Mouse (Mus musculus): ENCODE data around the gene Mrps34.

The Mrps34 gene

DNA sequence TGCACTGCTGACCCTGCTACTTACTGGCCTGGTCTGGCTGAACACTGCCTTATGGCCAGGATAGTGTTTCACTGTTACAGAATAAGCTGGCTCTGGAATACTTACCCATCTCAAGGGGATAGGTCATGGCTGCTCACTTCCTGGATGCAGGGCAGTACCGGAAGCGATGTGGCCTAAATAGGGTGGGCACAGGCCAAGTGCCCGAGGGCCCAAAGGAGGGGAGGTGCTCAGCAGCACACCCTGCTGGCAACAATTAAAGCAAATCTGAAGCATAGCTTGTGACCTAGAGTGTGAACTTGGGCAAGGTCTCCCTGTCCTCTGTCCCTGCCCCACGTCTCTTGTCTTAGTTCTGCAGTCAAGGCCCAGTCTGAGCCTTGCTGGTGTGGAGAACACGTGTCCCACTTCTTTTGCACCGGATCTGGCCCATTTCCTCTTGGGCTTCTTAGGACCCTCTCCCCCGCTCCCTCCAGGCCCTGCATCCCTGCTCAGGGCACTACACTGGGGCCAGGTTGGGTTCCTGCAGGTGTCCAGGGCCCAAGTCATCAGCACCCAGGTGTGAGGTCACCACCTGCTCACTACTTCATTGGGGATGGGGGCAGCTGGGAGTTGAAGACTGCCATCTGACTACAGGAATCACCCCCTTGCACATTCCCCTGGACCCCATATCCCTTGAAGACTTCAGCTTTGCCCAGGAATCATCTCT is 13.0 kb upstream of the Mrps34 start:
- DNase-seq (ENCODE audit: low spot score) = no peak

DNA sequence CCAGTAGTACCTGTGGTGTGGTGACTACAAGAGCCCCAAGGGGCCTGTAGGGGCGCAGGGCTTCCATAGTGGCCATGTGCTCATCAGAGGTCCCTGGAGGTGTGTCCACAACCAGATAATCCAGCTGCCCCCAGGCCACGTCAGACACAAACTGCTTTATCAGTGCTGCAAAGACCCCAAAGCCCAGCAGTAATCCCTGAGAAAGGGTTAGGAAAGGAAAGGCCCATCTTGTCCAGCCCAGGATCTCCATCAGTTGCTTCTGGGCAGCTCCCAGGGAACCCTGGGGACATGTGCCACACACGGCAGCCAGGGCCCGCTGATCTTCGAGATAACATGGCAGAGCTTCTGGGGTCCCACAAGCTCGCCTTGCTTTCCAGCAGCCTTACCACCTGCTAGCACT is 10.5 kb upstream of the Mrps34 start:
- no peak for DNase-seq (ENCODE audit: low spot score)

DNA sequence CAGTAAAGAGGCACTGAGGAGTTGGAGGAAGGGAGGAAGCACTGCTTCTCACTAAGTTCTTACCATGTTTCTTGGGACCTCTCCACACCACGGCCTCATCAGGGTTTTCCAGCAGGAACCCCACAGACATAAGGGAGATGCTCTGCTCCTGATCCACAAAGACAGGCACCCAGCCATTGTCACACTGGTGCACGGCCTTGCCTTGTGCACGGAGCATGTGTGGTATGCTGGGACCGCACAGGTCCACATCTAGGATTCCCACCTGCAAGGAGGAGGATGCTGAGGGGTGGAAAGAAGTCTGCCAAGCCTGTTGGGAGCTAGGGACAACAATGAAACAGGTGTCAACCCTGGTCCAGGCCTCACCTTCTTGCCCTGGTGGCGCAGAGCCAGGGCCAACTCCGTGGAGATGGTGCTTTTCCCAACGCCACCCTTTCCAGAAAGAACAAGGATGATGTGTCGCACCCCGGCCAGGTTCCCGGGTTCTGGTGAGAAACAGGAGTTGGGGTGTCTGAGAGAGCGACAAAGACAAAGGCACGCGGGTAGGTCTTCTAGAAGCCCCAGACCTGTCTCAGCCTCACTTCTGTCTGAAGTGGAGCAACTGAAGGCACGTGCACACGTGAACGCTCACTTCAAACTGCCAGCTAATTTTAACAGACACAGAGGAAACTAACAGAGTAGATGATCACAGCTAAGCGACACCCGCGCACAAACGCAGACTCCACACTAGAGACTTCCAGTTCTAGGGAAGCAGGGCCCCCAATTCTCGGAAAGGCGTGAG is 9.4 kb upstream of the Mrps34 start:
- no peak for DNase-seq (ENCODE audit: low spot score)

DNA sequence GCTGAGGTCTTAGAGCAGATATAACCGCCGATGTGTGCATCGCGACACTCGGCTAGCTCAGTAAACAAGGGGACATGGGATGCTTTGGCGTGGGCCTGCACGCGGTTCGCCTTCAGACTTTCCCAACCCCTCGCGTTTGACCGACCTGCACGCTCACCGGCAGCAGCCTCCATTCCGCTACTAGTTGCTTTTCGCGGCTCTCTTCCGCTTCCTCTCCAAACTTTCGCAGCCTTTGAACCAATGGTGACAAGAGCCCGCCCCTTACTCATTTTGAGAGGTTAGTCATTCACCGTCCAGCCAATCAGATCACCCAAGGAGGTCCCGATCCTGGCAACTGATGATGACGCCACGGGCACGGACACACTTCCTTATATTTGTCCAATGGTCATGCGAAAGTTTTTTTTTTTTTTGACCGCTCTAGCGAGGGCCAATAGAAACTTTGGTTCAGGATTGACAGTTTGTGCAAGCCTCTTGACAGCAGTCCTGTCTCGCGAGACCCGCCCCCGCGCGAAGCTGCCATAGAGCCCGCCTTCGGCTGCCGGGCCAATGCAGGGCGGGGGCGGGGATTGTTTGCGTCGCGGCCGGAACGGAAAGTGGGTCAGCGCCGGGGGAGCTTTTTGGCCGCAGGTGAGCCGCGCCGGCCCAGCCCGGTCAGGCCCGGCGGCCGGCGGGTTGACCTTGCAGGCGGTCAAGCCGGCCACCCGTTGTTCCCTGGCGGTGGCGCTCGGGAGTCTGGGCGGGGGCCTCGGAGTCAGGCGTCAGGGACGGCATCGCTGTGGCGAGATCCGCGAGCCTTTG is 8.6 kb upstream of the Mrps34 start, which contains the start of the genes Nubp2 and Spsb3:
Nubp2 (minus strand) TSS at position 216 of the 798 bp plus-strand sequence.
Spsb3 (plus strand) TSS at position 510 of the 798 bp plus-strand sequence.
- peak; percentile 96 for DNase-seq (ENCODE audit: low spot score)

DNA sequence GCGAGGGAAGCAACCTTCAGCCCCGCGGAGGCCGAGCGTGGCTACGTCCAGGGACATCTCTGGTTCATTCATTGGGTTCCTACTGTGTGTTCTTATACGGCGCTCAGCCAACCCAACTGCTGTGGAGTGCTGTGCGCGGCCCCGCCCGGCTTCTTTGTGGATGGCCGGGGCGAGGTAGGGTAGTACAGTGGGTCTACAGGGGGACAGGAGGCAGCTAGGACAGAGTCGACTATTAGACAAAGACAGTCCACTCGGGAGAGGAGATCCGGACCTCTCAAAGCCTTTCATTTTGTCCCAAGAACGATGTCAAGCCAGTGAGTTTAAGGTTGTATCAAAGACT is 8.0 kb upstream of the Mrps34 start:
- no peak for DNase-seq (ENCODE audit: low spot score)

DNA sequence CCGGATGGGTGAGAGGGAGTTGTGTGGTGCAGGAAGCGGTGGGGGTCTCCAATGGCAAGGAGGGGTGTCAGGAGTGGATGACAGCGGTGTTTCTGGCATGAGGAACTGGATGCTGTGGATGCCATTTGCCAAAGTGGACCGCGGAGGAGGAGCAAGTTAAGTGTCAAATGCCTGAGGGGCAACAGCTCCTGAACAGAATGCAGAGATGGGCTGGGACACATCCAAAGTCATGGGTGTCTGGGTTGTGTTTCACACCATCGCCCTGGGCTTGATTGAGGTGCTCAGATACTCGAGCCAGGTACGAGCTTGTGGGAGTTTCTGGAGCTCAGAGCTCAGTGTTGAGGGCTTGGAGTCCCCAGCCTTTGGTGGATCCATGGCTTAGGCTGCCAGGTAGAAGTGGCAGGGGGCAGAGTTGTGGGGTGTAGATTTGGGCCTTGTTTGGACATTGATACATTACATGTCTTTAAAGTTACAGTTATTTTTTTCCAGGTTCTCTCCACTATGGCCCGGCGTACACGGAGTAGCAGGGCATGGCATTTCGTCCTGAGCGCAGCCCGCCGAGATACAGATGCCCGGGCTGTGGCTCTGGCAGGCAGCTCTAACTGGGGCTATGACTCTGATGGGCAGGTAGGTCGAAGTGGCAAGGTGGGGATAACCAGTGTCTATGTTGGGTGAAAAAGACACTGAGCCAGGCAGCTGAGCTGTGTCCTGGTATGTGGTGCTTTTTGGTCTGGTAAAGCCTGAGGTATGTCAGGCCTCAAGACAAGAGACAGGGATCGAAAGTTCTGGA is 7.4 kb upstream of the Mrps34 start:
- no peak for DNase-seq (ENCODE audit: low spot score)

DNA sequence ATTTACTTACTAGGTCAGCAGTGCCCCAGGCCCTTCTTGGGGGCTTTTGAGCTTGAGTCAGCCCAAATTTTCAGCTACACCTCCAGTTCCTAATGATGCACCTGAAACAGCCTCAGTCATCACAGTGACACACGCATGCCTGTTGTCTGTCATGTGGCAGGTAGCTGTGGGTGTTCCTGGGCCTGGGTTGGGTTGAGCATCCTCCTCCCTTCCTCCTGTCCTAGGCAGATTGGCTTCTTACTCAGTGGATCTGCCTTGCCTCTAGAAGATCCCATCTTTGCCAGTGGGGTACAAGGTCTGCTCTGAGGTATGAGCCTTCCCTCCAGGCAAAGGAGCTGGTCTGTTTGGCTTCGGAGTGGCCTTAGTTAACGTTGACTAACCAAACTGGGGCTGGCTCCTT is 6.1 kb upstream of the Mrps34 start:
- no peak for DNase-seq (ENCODE audit: low spot score)

DNA sequence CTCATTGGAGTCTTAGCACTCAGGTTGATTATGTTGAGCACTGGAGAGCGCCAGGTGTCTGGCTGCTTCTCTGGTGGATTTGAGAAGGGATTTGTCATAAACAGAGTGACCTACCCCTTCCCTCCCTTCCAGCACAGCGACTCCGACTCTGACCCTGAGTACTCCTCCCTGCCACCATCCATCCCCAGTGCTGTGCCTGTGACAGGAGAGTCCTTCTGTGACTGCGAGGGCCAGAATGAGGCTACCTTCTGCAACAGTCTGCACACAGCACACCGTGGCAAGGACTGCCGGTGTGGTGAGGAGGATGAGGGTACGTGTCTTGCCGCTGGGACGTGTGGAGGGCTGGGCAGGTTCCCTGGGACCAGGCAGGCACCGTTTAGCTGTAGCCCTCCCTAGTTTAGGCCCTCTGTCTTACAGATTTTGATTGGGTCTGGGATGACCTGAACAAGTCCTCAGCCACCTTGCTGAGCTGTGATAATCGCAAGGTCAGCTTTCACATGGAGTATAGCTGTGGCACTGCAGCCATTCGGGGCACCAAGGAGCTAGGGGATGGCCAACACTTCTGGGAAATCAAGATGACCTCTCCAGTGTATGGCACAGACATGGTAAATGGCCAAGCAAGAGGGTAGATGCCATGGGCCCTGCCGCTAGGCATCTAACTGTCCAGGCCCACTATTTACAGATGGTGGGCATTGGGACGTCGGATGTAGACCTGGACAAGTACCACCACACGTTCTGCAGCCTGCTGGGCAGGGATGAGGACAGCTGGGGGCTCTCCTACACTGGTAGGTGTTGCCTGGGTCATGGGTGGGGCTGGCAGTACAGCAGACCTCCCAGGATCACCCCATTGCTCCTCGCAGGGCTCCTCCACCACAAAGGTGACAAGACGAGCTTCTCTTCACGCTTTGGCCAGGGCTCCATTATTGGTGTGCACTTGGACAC is 4.5 kb upstream of the Mrps34 start:
- no peak for DNase-seq (ENCODE audit: low spot score)

DNA sequence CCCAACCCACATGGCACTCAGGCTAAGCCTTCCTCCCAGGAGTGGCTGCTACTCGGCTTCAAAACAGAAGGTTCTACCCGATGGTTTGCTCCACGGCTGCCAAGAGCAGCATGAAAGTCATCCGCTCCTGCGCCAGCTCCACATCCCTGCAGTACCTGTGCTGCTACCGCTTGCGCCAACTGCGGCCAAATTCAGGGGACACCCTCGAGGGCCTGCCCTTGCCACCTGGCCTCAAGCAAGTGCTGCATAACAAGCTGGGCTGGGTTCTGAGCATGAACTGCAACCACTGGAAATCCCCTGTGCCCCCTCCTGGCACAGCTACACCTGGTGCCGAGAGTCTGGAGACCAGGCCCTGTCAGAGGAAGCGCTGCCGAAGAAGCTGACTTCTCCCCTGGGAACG is 3.6 kb upstream of the Mrps34 start:
- no peak for DNase-seq (ENCODE audit: low spot score)

DNA sequence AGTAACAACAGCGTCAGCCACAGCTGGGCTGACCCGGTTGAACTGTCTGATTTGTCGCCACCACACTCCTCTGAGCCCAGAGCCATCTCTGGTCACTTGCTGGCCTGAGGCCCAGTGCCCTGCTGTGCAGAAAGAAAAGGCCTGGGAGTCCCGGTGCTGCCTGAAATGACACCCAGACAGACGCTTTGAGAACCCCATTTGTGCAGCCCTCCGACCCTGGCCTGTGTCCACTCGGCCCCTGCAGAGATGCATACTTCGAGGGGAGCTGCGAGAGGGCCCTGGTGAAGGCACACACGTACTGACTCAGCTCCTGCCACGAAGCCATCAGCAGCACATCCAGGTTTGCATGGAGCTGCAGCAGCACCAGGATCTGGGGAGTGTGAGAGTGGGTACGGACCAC is 2.1 kb upstream of the Mrps34 start:
- DNase-seq (ENCODE audit: low spot score) = no peak

DNA sequence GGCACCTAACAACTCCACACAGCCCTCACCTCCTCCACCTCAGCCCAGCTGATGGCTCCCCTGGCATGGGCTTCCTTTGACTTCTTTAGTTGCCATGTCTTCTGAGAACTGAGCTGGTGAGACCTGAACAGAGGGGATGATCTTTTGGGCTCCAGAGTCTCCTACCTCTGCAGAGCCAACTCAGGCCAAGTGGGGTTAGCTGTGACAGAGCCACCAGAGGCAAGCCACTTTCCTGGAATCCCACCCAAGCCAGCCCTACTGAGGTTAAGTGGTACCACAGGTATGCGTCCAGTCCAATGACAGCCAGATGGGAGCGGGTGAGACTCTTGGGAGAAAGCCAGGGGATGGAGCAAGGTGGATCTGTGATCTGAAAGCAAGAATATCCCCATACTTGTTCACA is 1.6 kb upstream of the Mrps34 start:
- no peak for DNase-seq (ENCODE audit: low spot score)

DNA sequence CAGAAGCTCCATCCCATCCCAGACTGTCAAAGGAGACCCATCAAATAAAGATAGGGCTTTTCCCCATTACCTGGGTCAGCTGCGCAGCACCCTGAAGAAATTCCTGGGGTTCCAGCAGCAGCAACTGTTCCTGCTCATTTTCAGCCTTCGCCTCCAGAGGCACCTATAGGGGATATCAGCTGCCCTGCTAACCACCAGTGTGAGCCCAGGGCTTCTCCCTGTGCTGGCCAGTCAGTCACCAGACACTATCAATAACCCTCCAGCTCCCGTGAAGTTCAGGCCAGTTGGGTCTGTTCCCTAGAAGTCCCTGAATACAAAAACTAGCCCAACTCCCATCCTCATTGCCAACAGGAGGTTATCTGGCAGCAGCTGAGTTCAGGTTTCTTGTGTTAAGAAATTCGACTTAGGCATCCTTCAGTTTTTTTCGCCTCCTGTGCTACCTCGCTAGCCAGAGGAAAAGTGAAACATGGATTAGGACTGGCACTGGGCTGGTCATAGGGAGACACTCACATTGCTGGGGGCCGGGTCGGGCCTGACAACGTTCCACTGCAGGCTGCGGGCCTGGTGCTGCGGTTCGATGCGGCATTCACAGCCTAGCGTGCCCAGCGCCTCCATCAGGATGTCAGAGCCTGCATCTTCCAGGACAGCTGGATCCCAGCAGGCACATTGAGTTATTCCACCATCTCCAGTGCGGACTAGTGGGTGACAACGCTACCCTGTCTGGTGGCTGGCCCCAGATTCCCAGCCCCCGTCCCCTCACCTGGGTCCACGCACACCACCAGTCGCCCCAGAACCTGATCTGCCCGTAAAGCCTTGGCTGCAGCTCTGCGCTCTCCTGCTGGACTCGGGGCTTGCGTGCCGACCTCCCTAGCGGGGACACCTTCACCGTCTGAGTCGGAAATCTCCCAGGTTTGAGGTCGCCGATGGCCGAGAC is 588 bp upstream of the Mrps34 start:
- no peak for DNase-seq (ENCODE audit: low spot score)

DNA sequence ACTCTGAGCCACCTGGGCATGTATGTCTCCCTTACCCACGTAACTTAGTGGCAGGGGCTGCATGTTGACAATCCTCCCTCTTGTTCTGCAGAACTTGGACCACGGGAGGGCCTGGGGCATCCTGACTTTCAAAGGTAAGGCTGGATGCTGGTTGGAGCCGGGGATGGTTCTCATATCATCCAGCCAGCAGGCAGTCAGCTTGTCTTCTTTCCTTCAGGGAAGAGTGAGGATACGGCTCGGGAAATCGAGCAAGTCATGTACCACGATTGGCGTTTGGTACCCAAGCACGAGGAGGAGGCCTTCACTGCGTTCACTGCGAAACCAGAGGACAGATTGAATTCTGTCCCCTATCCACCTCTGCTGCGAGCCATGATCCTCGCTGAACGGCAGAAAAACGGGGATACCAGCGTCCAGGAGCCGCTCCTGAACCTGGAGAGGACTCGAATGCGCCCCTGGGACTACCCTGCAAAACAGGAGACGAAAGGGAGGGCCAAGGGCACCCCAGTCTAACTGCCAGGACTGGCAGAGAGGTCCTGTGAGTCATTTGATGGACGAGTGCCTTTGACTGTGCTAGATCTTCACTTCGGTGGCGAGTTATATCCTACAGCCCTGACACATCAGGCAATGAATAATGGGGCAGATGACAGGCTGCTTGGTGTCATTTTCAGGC is 790 bp downstream of the Mrps34 start:
- DNase-seq (ENCODE audit: low spot score) = no peak

DNA sequence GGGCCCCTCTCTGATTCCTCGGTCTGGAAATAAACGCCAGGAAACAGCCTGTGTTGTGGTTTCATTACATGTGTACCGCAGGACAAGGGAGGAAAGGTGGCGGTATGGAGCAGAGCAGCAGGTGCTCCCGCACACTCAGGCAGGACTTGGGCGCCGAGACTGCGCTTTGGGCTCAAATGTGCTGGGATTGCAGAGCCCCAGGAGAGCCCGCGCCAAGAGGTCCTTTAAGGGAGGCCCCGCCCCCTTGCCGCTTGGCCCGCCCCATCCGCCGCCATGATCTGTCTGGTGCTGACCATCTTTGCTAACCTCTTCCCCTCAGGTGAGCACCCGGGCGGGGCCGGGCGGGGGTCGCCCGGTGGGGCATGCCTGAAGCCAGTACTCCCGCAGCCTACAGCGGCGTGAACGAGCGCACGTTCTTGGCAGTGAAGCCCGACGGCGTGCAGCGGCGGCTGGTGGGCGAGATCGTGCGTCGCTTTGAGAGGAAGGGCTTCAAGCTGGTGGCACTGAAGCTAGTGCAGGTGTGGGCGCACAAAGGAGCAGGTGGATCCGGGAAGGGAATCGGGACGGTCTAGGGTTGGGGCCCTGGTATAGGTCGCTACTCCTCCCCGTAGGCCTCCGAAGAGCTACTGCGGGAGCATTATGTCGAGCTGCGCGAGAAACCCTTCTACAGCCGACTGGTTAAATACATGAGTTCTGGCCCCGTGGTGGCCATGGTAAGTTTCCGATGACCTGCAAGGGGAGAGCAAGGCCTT is 1.5 kb downstream of the Mrps34 start, which contains the start of gene Nme3:
Nme3 (plus strand) TSS at position 260 of the 752 bp plus-strand sequence.
- DNase-seq (ENCODE audit: low spot score) = peak; percentile 79

DNA sequence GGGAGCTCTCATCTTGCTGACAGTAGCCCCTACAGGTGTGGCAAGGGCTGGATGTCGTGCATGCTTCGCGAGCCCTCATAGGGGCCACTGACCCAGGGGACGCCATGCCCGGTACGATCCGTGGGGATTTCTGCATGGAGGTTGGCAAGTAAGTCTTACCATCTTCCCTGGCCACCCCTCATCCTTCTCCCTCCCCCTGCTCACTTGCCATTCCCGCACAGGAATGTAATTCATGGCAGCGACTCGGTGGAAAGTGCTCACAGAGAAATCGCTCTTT is 2.0 kb downstream of the Mrps34 start:
- no peak for DNase-seq (ENCODE audit: low spot score)

DNA sequence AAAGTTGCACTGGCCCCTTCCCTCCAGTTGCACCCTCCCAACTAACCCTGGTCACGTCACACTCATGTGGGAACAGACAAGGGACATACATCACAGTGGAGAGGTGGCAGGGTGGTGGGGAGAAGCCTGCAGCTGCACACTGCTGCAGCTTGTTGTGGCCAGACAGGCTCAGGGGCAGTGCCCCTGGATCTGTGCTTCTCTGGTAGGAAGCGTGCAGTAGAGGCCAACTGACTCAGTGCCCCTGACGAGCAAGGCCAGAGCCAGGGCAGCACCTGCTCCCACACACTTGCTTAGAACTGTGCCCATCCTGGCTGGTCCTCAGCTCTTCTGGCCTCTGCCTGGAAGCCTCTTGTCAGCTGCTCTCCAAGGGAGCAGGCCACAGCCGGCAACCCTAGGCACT is 2.7 kb downstream of the Mrps34 start:
- no peak for DNase-seq (ENCODE audit: low spot score)

DNA sequence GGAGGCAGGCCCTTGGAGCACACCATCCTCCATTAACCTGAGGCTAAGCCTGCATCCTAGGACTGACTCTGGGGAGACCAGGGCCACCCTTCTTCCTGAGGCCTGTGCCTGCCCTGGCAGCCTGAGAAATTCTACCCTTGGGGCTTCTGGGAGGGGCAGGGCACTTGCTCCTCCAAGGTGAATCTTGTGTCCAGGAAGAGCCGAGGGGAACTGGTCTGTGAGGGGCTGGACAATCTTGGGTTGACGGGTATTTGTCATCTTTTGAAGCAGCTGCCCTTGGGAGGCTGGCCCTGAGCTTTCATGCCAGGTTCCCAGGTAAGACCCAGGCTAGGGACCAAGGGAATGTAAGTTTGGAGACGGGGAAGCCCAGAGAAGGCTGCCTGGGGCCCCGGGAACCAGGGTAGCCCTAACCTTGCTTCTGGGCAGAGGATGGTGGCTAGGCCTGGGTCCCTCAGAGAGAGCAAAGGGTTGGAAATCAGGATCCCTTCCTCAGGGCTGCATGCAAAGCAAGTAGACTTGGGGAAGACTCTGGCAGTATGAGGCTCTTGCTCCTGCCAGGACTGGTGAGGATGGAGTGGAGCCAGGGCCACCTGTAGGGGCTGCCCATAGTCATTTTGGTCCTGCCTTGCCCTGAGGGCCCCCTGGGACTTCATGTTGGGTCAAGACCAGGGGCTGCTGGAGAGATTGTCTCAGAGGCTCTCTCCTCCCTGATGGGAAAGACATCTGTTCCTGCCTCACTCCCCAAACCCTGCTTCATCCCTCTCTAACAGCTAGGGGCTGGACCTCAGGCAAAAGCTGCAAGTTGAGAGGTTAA is 3.3 kb downstream of the Mrps34 start:
- DNase-seq (ENCODE audit: low spot score) = no peak

DNA sequence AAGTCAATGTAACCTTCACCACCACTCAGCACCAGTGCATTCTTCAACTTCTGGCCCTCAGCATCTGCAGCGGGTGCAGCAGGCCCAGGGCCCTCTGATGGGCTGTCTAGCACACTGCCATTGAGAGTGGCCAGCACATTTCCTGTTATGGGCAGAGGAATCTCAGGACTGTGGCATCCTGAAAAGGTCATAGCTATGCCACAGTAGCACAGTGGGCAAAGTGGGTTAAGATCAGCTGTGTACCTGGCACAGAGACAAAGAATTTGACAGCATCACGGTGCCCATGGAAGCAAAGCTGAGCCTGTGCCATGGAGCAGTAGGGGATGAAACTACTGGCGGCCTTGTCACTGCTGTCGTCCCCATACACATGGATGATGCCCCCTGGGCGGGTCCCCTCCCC is 4.2 kb downstream of the Mrps34 start:
- no peak for DNase-seq (ENCODE audit: low spot score)
